Mouse (Mus musculus) embryonic fibroblast, embryonic 13.5 days (primary cell): ENCODE measurements at regions not wholly inside any gene's neighbourhood (a gene's known extent, or its start where the extent isn't known, plus 50 kb on each side); places are given as distances from the start of the nearest gene placed in this dataset.

Experiments used
- CTCF ChIP-seq: IDR thresholded peaks from 2 replicates; pipeline ENCODE4 v1.5.1; 2011; ENCODE audit warnings: mild to moderate bottlenecking, control low read depth, low read length, moderate library complexity, borderline replicate concordance; ENCODE audit not compliant: insufficient read depth
- POLR2A ChIP-seq: IDR thresholded peaks from 2 replicates; pipeline ENCODE4 v1.6.1; 2011; ENCODE audit warnings: low read depth, mild to moderate bottlenecking, control low read depth, low read length, moderate library complexity

- no peak for TF ChIP-seq POLR2A
- no peak for TF ChIP-seq CTCF
These were observed 153.8 kb downstream of the Fgf18 start for GRCm38 (mm10) chr11:32993439-32993838.
